Mouse (Mus musculus) ES-Bruce4 (cell line): Measurements from ENCODE around the gene Rnd1.

Experiments
- CTCF ChIP-seq: IDR thresholded peaks from one replicate; pipeline ENCODE4 v1.8.1; 2011; ENCODE audit warnings: low read depth, low read length
- EP300 ChIP-seq: IDR thresholded peaks from 2 replicates; pipeline ENCODE4 v1.6.1; 2011; ENCODE audit warnings: low read depth, low read length; ENCODE audit not compliant: insufficient read depth
- POLR2A ChIP-seq: IDR thresholded peaks from one replicate; pipeline ENCODE4 v1.8.1; 2011; ENCODE audit warnings: low read length; ENCODE audit not compliant: insufficient read depth

DNA sequence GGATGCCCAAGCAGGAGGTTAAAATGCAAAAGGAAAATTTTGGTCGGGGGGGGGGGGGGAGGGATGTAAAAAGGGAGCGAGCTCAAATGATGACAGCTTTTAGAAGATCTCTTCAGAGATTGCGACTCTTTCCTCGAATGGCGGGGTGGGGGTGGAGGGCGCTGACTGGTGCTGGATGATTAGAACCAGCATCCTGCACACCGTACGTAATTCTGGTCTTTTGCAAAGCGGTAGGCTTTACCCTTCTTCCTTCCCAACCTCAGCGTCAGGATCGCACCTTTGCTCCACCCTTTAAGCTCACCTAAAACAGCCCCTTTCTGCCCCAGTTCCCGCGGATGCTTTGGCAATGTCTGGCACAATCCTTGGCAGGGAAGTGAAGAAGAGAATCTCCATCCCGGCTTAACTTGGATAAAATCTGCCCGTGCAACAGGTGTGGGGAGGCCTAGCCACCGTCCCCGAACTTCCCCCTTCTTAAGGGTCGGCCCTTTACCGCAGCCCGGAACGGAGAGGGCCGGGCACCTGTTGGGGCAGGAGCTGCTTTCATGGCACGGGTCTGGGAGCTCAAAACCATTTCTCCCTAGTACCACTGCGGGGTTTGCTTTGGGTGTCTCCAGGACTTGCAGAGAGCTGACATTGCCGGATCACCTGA, 43.3 kb downstream of the Rnd1 start:
- TF ChIP-seq CTCF (no peak), EP300 (no peak), POLR2A (no peak)
